Mouse (Mus musculus): ENCODE measurements around the gene Dap3.
"Not testable (repeated sequence)": the region's sequence is repeated elsewhere in the genome, so short reads cannot be mapped to it uniquely, and the experiment has no call there.

Dap3 gene

GRCm38 (mm10) chr3:88913511-88914383 lies 37.2 kb downstream of the Dap3 start, which contains the start of gene Msto1:
Gene Msto1 (minus strand): TSS chr3:88913999.
- DNase-seq (ENCODE audit: low read depth, low spot score) = peak; percentile 96

DNA sequence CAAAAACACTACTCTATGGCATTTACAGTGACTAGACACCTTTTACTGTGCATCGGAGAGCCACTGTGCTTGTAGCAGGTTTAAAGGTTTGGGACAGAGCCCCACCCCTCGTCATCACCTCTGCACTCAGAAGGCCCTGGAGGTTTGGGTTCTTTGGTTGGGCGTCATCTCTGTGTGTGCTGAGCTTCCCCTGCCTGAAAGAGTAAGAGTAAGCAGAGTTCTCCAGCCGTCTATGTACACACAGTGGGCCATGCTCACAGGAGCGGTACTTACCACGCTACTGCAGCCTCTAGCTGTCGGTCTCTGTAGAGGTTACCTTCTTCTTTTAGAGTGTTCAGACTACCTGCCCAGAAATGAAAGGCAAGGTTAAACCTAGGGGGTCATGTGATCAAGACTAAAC lies 38.4 kb downstream of the Dap3 start:
- DNase-seq (ENCODE audit: low read depth, low spot score) = no peak

- no peak for DNase-seq (ENCODE audit: low read depth, low spot score)
These were observed 44.4 kb downstream of the Dap3 start for GRCm38 (mm10) chr3:88906393-88907159.

- no peak for DNase-seq (ENCODE audit: low read depth, low spot score)
These were observed 45.2 kb downstream of the Dap3 start for GRCm38 (mm10) chr3:88905741-88906140.

GRCm38 (mm10) chr3:88905209-88905608 lies 45.8 kb downstream of the Dap3 start:
- no peak for DNase-seq (ENCODE audit: low read depth, low spot score)

GRCm38 (mm10) chr3:88904803-88905202 lies 46.2 kb downstream of the Dap3 start:
- no peak for DNase-seq (ENCODE audit: low read depth, low spot score)

DNA sequence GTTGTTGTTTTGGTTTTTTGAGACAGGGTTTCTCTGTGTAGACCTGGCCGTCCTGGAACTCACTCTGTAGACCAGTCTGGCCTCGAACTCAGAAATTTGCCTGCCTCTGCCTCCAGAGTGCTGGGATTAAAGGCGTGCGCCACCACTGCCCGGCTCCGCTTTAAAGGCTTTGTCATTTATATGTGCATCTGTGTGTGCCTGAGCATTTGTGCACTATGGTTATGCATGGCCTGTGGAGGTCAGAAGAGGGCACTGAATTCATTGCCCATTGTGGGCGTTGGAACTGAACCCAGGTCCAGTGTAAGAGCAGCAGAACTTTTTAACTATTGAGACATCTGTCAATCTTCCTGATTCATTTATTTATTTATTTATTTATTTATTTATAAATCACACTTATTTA lies 58.0 kb downstream of the Dap3 start:
- DNase-seq (ENCODE audit: low read depth, low spot score) = not testable (repeated sequence)

DNA sequence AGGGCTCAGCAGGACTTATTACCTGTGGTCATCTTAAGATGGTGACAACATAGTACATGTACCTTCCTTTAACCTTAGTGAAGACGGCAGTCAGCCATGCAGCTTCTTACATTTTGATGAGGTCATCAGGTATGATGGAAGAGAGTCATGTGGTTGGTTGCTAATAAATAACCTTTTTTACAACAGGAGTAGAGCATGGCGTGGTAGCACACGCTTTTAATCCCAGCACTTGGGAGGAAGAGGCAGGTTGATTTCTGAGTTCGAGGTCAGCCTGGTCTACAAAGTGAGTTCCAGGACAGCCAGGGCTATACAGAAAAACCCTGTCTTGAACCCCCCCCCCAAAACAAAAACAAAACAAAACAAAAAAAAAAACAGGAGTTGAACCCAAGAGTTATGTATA lies 68.4 kb downstream of the Dap3 start:
- not testable (repeated sequence) for DNase-seq (ENCODE audit: low read depth, low spot score)
